Mouse (Mus musculus) cerebellum, postnatal 25 days (tissue): ENCODE results near the gene Exosc1.

Experiments used
- DNase-seq, 2 experiments: peaks; one replicate each; pipeline ENCODE4 v3.0.0; 2021; ENCODE audit warnings: mixed read lengths in 2 of 2

Gene Exosc1

GRCm38 (mm10) chr19:41913774-41914591 is 19.2 kb downstream of the Exosc1 start:
- DNase-seq = no peak

- DNase-seq = peak; percentile 24 to 71
Observed at GRCm38 (mm10) chr19:41912121-41913080, 20.8 kb downstream of the Exosc1 start.

GRCm38 (mm10) chr19:41911178-41912073 is 21.8 kb downstream of the Exosc1 start, which contains the start of gene Pgam1:
Pgam1 (plus strand) TSS chr19:41911923.
- DNase-seq = peak; percentile 97 to 99

DNA sequence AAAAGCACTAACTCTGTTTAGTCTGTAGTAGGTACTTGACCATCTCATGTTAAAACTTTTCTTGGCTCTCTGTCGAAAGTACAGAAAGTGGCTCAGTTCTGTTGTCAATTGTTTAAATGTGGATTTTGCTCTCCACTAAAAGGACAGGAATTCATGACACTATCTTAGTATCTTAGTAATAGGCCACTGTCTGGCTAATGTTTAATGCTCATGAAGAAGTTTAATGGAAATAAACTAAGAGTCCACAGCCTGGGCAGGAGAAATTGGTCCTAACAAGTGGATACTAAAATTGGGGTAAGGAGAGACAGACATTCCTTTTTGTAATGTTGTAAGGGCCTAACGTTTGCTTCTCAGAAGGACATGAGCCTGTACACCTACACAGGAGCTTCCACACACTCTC is 22.8 kb downstream of the Exosc1 start:
- no peak for DNase-seq

DNA sequence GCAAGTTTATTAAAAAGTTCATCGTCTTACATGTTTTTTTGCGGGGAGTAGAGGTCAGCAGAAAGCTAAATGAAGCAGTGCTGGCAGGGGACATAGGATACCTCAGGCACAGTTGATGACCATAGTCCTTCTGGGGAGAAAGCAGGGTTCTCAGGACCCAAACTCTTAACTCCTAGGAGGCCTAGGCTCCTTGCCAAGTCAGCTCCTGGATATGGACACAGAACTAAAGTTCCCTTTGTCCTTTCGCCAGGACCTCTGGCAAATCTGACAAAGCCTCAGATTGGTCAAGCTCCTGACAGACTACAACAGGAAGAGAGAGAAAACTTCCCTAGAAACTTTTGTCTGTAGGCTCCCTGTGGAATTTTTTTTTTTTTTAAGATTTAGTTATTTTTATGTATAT is 24.5 kb downstream of the Exosc1 start:
- no peak for DNase-seq

- peak; percentile 19 to 29 for DNase-seq
Observed at GRCm38 (mm10) chr19:41907079-41907760, 26.0 kb downstream of the Exosc1 start.

GRCm38 (mm10) chr19:41906311-41907078 is 26.7 kb downstream of the Exosc1 start:
- no peak for DNase-seq

- no peak for DNase-seq
Observed at GRCm38 (mm10) chr19:41905246-41905645, 28.0 kb downstream of the Exosc1 start.

- DNase-seq = no peak
Observed at GRCm38 (mm10) chr19:41902848-41903593, 30.2 kb downstream of the Exosc1 start.

- no peak for DNase-seq
Observed at GRCm38 (mm10) chr19:41901696-41902095, 31.5 kb downstream of the Exosc1 start.

DNA sequence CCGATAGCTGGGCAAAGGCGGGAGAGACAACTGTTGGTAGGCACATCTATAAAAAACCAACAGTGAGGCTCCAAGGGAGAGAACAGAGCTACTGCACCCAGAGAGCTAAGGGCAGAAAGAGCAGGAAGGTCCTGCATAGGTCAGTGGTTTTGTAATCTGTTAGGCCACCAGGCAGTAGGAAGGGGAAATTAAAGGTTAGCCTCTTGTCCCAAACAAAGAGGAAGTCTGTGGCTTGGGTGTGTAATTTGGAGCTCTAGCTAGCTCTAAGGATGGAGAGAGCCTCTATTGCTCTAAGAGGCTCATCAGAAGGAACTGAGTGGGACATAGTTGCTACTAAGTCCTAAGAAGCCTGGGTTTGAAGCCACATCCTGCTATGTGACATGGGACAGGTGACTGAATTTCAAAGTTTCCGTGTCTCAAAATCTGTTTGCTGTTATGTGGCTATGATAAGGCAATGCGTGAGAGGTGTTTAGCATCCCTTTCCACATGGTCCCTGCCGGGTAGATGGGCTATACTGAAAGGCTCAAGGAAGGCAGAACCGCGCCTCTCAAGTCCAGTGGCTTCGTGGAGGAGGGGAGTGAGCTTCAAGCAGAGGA is 32.6 kb downstream of the Exosc1 start:
- no peak for DNase-seq

DNA sequence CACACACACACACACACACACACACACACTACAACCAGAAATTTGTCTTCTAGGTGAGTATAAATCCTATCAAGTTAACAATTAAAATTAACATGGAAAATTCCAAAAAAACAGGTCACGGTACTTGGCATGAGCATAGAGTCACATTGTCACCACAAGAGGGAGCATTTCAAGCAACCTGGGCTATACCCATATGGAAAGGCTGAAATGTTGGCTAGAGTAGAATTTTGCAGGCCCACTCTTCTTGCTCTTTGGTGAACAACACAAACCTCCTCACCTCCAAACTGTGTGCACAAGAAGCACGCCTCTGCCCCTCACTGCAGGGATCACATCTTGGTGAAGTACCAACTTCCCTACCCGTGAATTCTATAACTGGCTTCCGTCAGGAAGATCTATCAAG is 34.4 kb downstream of the Exosc1 start:
- DNase-seq = peak; percentile 30 to 61

DNA sequence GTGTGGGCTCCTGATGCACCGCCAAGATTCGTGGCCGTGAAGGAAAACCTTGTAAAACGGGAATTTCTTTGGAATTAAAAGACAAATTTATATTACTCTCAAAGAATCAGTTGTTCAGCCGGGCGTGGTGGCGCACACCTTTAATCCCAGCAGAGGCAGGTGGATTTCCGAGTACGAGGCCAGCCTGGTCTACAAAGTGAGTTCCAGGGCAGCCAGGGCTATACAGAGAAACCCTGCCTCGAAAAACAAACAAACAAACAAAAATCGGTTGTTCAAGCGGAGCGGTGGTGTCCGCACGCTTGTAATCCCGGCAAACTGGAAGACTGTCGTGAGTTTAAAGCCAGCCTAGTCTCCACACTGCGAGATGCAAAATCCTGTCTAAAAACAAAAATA is 36.9 kb downstream of the Exosc1 start:
- no peak for DNase-seq

DNA sequence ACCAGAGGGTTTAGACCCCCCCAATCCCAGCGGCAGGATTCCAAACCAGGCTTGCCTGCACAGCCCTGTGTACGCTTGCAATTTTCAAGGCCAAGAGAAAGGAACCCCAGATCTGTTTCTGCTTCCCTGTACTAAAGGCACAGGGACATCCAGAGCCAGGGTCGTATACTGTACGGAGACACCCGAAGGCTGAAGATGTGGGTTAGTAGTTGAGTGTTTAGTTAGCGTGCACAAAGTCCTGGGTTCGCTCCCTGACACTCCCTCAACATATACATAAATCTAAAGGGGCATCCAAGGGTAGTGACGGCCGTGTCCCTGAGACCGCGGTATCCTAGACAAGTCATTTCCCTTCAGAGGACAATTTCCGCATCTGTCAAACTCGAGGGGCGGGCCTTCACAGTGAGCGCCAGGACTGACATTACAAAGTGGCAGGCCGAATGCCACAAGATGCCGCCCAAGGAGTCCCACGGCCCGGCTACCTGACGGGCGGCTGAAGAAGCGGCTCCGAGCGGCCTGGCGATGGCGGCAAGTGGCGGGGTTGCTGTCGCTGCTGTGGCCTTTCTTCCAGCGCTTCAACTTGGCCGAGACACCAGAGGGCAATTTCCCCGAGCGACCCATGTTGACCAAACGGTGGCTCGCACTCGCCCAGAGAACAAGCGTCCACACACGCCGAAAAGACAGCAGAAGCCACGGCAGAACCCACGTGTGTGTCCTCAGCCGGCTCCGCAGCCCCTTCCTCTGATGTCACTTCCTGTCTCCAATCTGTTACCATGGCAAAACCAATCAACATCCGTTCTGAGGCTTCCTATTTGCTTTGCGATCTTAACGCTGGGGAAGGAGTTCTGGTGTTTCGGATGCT is 37.5 kb downstream of the Exosc1 start, which contains the start of gene Rrp12:
TSS of gene Rrp12 (minus strand) at position 714 of the 859 bp plus-strand sequence.
- peak; percentile 78 to 84 for DNase-seq

GRCm38 (mm10) chr19:41894959-41895358 is 38.3 kb downstream of the Exosc1 start:
- no peak for DNase-seq

DNA sequence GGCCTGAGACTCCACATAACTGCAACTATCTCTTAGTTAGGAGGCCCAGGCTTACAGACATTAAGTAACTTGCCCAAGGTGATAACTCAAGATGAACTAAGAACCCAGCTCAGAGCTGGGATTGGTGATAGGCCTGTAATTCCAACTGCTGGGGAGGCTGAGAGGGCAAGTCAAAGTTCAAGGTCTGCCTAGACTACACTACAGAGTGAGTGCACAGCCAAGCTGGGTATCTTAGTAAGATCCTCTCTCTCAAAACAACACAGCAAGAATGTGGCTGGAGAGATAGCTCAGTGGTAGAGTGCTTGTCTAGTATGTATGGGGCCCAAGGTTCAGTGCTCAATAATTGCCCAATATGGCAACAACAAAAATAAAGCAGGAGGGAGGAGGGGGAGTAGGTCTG is 45.0 kb downstream of the Exosc1 start:
- no peak for DNase-seq

- no peak for DNase-seq
Observed at GRCm38 (mm10) chr19:41883882-41884281, 49.3 kb downstream of the Exosc1 start.

- no peak for DNase-seq
Observed at GRCm38 (mm10) chr19:41881842-41882241, 51.4 kb downstream of the Exosc1 start.

GRCm38 (mm10) chr19:41874356-41874755 is 58.9 kb downstream of the Exosc1 start:
- no peak for DNase-seq
